Mouse (Mus musculus) Muller cell, postnatal 12 days (primary cell): ENCODE measurements around the gene Tmem259.

Source experiments
- DNase-seq: peaks from one replicate; pipeline ENCODE4 v3.0.0-alpha.2; 2015; ENCODE audit errors: inconsistent ontology term

Tmem259 gene

DNA sequence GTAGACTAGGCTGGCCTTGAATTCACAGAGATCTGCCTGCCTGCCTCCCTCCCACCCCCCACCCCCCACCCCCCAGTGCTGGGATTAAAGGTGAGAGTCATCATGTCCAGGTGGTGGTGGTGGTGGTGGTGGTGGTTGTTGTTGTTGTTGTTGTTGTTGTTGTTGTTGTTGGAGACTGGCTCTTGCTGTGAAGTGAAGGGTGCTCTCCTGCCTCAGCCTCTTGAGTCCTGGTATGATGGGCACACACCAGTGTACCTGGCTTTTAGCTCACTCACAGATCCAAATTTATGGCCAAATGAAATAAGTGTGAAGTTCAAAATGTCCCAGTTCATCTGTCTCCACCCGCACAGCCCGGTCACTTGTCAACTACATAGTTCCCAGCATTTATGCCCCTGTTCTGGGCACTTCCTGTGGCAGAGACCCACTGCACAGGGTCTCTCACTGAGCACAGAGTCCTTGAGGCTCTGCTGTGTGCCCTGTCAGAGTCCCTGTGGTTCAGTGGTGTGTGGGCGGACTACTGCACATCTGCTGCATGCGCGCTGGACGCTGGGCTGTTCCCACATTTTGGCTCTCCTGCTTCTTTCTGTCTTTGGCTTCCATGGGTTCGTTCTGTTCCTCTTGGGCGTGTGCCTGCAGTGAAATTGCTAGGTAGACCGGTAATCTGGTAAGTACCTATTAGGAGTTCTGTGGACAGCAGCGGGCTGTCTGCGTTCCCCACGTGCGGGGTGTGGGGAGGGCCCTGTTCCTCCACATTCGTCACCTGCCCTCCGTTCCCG, 49.1 kb downstream of the Tmem259 start:
- no peak for DNase-seq

DNA sequence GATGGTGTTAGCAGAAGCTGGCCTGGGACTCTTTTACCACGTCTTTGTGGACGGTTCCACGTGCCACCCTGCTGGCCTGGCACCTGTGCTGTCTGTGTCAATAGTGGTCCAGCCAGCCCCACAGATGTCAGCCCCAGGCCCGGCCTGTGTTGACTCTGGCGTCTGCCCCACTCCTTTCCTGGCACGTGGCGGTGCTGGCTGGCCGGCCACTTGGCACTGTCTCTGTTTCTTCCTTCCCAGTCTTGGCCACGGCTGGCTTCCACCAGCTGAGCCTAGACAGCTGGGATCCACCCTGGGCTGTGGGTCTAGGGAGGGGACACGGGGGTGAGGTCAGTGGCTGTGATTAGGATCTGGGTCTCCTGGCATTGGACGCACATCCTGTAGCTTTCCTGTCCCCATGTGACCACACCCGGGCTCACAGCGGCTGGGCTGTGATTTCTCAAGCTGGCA, 49.8 kb downstream of the Tmem259 start:
- DNase-seq = peak; percentile 97

DNA sequence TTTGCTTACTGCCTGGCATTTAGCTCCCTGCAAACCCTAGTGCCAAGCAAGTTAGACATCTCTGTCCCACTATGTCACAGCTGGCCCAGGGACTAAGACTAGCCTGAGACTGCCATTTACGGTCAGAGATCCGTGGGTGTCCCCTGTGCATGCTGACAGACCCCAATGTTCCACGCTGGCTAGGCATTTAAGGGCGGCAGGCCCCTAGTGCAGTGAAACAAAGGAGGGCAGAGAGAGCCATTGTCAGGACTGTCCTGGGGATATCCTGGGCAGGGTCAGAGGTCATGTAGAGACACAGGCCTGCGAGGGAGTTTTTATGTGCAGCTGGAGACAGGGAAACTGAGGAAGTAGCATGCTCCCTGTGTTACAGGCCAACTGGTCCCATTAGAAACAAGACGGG, 50.3 kb downstream of the Tmem259 start:
- DNase-seq = no peak

DNA sequence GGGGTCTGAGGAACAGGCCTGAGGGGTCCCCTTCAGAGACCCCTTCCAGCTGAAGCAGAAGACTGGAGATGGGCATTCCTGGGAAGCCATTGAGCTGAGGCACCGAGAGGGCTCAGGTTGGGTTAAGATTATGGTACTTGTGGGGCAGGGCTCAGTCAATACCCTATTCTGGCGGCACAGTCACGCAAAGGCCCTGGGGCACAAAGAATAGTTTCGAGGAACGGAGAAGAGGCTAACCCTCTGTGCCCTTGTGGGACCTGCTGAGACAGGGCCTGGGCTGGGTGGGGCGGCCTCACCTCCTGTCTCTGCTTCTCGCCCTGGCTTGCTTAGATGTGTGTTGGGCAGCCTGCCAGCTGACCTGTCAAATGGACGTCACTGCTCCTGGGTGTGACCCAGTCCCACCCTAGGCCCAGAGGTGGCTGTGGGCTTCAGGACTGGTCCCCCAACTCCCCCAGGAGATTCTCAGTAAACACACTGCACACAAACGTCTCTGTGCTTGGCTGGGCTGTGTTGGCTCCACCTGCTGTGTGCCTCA, 50.9 kb downstream of the Tmem259 start:
- DNase-seq = no peak

DNA sequence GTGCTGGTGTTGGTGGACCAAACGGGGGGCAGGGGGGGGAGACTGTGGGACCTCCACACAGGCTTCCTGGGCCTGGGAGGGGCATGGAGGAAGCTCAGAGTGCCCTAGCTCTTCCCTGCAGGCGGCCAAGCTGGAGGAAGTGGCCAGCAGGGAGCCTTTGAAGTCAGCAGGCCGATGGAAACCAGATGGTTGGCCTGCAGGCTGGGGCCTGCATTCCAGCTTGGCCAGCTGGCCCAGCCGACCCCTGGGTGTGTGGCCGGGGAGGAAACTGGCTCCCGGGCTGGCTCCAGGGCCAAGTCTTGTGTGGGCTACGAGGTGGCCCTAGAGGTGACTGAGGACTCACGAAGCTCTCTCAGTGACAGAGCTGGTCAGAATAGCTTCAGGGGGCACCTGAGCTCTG, 51.4 kb downstream of the Tmem259 start:
- DNase-seq = peak; percentile 91

DNA sequence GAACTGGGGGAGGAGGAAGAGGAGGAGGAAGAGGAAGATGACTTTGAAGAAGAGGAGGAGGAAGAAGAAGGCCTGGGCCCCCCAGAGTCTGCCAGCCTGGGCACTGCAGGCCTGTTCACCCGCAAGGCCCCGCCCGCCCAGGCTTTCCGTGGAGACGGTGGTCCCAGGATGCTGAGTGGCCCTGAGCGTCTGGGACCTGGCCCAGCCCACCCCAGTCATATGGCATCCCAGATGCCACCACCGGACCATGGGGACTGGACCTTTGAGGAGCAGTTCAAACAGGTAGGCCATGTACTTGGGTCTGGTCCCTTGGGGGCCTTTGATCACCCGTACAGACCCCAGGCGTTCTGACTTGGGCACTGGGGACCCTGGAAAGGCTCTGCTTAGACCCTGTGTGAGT, 52.3 kb downstream of the Tmem259 start:
- no peak for DNase-seq

DNA sequence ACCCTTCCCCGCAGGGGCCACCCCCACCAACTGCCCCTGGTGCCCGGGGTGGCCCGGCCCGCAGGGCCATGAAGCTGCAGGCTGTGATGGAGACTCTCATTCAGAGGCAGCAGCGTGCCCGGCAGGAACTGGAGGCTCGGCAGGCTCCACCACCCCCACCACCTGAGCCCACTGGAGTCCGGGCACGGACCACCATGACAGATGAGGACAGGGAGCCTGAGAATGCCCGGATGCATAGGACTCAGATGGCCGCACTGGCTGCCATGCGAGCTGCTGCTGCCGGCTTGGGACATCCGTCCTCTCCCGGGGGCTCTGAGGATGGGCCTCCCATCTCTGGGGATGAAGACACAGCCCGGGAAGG, 53.3 kb downstream of the Tmem259 start:
- DNase-seq = no peak

DNA sequence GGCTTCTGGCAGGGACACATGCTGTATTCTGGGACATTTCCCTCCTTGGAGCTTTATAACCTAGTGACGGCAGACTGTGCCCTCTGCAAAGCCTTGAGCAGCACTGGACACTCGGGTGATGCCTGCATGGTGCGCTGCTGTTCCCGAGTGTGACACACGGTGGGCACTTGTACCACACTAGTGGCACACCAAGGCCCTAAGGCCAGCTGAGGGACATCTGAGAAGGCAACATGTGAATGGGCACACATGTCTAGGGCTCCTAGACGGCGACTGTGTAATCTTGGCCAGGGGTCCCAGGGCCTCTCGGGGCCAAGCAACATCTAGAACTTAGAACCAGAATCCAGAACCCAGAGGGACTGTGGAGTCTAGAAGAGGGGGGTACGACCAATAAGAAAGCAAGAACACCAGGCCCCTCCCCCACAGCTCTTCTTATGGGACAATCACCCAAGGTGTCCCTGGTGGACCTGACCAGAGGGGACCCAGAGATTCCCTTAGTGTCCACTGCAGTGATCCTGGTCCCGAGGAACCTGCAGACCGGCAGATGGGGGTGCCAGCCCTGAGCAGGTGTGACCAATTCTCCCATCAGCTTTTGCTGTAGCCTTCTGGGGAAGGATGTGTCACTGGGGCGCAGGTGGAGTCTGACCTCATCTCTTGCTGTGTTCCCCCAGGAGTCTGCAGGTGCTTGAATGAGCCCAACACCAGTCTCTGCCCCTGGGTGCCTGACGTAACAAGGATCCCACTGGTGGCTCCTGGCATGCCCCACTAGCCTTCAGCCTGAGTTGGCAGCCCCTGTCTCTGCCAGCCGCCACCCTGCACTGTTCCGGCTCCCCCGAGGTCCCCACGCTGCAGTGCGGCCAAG, 53.9 kb downstream of the Tmem259 start:
- DNase-seq = no peak

DNA sequence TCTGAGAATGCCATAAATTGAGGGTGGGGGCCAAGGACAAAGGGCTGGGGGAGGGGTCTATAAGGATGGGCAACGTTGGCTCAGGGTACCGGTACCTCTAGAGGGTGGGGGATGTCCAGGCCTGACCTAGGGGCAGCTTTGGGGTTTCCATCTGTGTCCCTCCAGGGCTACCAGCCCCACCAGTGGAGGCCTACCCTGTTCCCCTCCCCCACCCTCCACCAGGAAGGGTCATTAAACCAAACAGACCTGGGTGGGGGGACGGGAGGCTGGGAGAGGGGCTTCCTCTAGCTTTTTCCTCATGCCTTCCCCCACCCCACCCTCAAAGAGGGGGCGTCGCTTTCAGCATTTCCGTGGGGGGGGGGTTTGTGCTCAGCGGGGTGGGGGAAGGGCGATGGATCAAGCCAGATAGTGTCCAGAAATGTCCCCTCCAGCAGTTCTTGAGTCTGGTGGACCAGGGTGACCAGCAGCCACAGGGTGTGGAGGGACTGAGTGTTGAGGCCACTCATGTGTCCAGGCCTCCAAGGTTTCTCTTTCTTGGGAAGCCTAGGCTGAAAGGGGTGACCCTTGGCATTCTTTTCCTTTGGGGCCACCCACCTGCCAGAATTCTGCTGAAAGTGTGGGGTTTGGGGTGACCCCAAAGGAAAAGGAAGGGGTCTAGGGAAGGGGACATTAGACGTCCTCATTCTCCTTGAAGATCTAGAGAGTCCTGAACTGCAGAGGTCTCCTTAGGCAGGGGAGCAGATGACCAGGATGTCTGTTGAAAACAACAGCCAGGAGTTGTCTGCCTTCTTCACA, 55.0 kb downstream of the Tmem259 start:
- no peak for DNase-seq

DNA sequence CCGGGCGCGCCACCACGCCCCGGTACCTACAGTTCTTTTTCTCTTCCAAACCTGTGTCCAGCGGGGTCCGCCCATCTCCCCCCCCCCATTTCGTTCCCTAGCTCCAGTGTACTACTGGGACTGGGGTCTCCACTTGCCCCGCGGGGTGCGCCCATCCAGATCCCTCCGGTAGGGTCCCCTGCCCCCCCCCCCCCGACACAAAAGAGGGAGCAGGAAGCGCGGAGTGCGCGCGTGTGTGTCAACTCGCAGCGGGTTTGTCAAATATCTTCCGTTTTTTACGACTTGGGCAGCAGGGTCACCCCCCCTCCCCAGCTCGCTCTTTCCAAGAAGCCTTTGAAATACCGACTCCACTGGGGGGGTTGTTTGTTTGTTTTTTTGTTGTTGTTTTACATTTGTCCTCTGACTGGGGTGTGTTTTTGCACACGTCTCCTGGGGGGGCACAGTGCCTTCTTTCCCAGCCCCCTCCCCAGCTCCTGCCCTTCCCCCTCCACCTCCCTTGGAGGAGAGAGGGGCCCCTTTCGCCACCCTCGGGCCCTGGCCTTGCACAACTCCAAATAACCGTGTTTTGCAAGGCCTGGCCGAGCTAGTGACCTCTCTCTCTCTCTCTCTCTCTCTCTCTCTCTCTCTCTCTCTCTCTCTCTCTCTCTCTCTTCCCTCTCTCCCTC, 56.0 kb downstream of the Tmem259 start:
- DNase-seq = peak; percentile 37

DNA sequence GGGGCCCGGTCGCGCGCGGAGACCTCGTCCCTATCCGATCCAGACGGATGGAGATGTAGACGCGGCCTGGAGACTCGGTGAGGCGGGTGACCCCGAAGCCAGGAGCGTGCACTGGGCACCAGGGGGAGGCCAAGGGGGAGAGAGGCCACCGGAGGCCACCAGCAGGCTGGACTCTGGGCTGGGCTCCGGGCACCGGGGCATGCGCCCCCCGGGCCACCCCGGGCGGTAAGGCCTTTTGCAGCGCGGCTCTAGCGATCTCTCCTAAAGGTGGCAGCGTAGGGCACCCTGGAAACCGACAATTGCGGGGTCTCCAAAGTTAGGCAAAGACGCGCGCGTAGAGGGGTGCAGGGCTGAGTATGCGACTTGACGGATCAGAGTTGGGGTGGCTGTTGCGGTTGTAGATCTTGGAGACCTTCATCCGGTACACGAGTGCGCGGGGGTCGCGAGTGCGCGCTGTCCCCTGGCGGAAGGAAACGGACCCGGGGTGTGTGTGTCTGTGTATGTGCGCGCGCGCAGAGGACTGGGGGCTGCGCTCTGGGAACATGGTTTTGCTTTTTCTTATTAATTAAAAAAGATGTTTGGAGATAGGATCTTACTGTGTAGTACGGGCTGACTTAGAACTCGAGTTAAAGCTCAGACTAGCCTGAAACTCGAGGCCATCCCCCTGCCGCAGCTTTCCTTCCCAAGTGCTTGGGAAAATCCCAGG, 56.7 kb downstream of the Tmem259 start:
- DNase-seq = no peak

DNA sequence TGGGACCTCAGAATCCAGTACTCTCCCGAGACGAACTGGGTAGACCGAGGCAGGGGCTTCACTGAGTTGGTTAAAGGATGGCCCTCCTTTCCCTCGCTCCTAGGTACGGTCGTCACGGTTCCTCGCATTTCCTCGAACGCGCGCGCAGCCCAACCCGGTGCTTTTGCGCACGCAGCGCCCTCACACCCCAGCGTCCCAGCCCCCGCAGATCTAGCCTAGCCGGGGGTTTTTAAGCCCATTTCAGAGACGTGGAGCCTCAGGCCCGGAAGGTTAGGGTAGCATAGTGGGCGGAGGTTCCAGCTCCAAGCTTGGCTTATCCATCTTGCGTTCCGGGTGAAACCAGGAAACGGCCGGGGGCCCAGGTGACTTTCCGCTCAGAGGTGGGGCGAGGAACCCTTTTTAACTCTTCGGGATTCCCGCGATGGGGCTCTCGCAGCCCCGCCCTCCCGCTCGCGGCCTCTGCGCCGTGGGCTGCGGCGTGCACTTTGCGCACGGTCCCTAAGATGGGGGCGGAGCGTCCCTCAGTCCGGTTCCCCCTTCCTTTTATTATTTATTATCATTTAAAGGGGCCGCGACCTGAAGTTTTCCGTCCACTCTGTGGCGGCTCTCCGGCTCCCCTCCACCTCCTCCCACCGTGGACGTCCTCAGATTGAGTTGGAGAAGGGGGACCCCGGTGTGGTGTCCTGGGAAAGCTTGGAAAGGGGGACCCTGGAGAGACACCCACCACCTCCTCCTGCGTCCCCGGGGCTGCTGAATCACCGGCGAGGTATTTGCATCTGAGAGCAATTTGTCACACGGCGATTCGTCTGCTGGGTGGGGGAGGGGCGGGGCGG, 57.4 kb downstream of the Tmem259 start, which contains the start of gene Arid3a:
TSS of gene Arid3a (plus strand) at position 553 of the 833 bp plus-strand sequence.
- DNase-seq = peak; percentile 95

DNA sequence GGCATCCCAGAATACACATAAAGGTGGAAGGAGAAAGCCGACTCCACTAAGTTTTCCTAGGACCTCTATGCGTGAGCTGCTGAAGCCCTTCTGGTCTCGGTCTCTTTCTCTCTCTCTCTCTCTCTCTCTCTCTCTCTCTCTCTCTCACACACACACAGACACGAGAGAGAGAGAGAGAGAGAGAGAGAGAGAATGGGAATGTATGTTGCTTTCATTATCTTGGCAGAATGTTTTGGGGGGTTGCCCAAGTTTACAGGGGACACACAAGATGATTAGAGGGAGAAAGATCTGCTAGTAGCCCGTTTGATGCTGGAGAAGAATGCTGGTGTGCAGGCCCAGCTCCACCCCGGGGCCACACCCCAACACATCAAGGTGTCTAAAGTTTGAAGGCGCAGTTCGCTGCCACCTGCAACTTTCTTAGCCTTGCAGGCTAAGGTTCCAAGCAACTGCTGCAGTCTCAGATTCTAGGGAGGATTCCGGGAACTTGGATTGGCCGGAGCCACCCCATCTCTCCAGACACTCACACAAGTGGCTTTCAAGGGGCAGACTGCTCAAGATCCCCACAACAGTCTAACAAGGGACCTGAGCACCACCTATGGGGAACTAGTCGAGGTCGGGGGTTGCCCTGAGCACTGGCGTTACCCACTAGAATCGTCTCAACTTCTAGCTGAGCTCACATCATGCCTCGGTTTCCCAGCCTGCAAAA, 58.2 kb downstream of the Tmem259 start:
- peak; percentile 68 for DNase-seq

DNA sequence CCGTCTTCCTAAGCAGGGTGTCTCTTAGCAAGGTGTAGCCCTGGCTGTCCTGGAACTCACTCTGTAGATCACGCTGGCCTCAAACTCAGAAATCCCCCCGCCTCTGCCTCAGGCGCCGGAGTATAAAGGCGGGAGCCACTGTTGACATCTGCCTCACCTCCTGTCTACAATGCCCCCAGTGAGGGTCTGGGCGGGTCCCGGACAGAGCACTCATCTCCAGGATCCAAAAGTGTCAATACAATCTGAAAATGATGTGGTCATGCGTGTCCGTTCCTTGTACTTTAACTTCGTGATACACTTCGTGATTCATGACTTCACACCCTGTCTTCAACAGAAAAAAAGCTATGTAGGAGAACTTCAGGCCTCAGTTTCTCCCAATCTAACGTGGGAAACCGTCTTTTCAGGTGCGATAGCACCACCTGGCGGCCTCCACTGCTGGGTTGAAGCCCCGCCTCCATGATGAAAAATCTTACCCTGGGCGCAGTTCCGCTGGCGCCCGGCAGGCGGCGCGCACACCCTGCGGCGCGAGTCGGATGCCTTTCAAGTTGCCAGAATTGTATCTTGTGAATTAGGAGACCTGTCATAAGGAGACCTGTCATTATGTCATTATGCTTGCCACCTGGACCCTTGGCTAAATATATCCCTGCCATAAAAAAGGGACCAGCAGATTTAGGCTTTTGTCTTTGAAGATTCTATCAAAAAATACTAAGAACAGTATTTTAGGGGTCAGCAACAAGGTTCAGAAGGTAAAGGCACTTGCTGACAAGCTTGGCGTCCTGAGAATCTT, 58.9 kb downstream of the Tmem259 start:
- DNase-seq = peak; percentile 90
